Mouse (Mus musculus) neural tube, embryonic 12.5 days (tissue): ENCODE data around the gene Osbpl10. TPM values are rescaled to one million over a fixed set of nuclear protein-coding genes. Genes with fewer than 3 reads are reported as not detected.

Experiments
- ATAC-seq: fragments of 200-750 bp; cut with Nextera tagmentation; 2 replicates; pipeline ENCODE4 v1.8.0; 2017; ENCODE audit warnings: low read depth, mild to moderate bottlenecking, moderate TSS enrichment, moderate library complexity; ENCODE audit not compliant: low FRiP score
- H3K27ac ChIP-seq: fragments of 300-500 bp; sonication (generic); 2 replicates; pipeline ENCODE4 v1.5.1; 2016
- H3K27me3 ChIP-seq: fragments of 300-500 bp; sonication (generic); replicated peaks from 2 replicates; pipeline ENCODE4 v1.6.1; 2016; ENCODE audit warnings: mild to moderate bottlenecking
- H3K36me3 ChIP-seq: fragments of 300-500 bp; sonication (generic); 2 replicates; pipeline ENCODE4 v1.6.1; 2016; ENCODE audit warnings: mild to moderate bottlenecking
- H3K4me1 ChIP-seq: fragments of 300-500 bp; sonication (generic); 2 replicates; pipeline ENCODE4 v1.6.1; 2016
- H3K4me2 ChIP-seq: fragments of 300-500 bp; sonication (generic); replicated peaks from 2 replicates; pipeline ENCODE4 v1.6.1; 2016; ENCODE audit warnings: mild to moderate bottlenecking
- H3K4me3 ChIP-seq: fragments of 300-500 bp; sonication (generic); 2 replicates; pipeline ENCODE4 v1.5.1; 2016
- H3K9ac ChIP-seq: fragments of 300-500 bp; sonication (generic); 2 replicates; pipeline ENCODE4 v1.6.1; 2016; ENCODE audit warnings: mild to moderate bottlenecking
- H3K9me3 ChIP-seq: fragments of 300-500 bp; sonication (generic); 2 replicates; pipeline ENCODE4 v1.6.1; 2016; ENCODE audit warnings: mild to moderate bottlenecking
- WGBS: fragments of 180-500 bp; shearing (Covaris S2); methylation state at CpG from one replicate; pipeline ENCODE4 v1.1.7; 2016; 5-methylcytosine and 5-hydroxymethylcytosine counted together
- polyA plus RNA-seq: library from polyadenylated mRNA; unstranded; fragments of >200 nt; fragmentation: Nextera tagmentation; extraction: Ambion mirVana; gene quantifications from 2 replicates; pipeline ENCODE4 v1.2.1, GENCODE M21; 2016

The Osbpl10 gene
- polyA plus RNA-seq, 1 experiment from 2014 or later, result 3.5 TPM

DNA sequence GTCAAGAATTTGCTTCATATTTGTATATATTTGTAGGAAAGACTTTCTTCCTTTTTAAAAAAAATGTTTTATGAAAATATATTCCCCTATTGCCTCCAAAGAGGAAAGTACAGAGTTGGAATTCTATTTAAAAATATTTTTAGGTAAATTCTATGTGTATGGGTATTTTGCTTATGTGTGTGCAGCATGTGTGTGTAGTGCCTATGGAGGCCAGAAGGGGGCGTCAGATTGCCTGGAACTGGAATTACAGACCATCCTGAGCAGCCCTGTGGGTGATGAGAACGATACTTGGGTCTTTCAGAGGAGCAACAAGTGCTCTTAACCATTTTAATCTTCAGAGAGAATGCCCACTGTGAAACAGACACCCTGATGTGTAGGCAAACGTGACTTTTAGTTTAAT, 132.3 kb downstream of the Osbpl10 start:
- no peak overlapping the region for H3K27ac ChIP-seq
- WGBS, result 63% methylated on average over 3 of the region's 3 CpGs

DNA sequence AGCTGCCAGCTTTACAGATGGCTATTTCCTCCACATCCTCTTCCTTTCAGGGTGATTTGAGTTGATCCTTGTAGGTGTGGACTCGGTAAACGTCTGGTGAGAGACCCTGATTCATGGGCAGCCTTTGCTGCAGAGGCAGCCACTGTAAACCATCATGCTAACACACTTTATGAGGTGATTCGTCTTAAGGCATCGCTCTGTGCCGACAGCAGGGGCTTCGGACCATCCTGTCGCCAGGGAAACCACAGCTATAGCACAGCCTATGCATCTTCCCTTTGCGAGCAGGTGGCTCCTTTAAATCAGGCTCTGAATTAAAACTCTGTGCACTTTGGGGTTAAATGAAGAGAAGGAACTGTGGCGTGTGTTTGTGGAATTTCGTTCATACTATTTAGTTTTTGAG, 138.9 kb downstream of the Osbpl10 start:
- 33% methylated on average over 10 of the region's 10 CpGs for WGBS
- peak; percentile 61; the same call in 1 of the 2 replicates for ATAC-seq
- Histone ChIP-seq H3K27me3 (no peaks in the 10 kb centered on the region), H3K36me3 (no peaks in the 10 kb centered on the region), H3K4me1 (peaks cover 16% of the 10 kb centered on the region), H3K9me3 (no peaks in the 10 kb centered on the region), H3K4me3 (no peak overlapping the region), H3K27ac (no peak overlapping the region), H3K4me2 (no peak overlapping the region), H3K9ac (no peak overlapping the region)

More for the DNA sequence above, 132.3 kb downstream of the Osbpl10 start:
- Histone ChIP-seq H3K9me3 (no peaks in the 10 kb centered on the region), H3K4me2 (no peak overlapping the region), H3K9ac (no peak overlapping the region), H3K4me1 (peaks cover 8% of the 10 kb centered on the region; the same call in 1 of the 2 replicates), H3K36me3 (no peaks in the 10 kb centered on the region), H3K4me3 (no peak overlapping the region), H3K27me3 (no peaks in the 10 kb centered on the region)
- no peak for ATAC-seq

DNA sequence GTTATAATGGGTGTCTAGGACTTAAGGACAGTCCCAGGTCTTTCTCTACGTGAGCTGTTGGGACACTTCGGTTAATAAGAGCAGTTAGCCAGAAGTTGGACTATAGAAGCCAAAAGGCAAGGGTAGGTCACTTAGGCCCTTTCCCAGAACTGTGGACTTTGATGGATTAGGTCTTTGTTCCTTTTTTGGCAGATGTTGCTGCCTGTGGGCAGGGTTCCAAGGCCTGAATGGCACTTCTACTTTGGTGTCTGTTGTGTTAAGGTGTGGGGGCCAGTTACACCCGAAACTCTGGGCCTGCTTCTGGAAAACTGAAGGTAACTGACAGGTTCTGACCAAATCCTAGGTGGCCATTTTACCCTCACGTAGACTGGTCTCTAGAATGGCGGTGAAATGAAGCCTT, 141.9 kb downstream of the Osbpl10 start:
- Histone ChIP-seq H3K4me2 (no peak overlapping the region), H3K4me1 (peaks cover 16% of the 10 kb centered on the region), H3K9me3 (no peaks in the 10 kb centered on the region), H3K27ac (no peak overlapping the region), H3K27me3 (no peaks in the 10 kb centered on the region), H3K4me3 (no peak overlapping the region), H3K9ac (no peak overlapping the region), H3K36me3 (no peaks in the 10 kb centered on the region)
- WGBS, result 73% methylated on average over 5 of the region's 5 CpGs
- 0 out of 2 replicates have a peak, but pooled peaks have one; percentile 38 for ATAC-seq

DNA sequence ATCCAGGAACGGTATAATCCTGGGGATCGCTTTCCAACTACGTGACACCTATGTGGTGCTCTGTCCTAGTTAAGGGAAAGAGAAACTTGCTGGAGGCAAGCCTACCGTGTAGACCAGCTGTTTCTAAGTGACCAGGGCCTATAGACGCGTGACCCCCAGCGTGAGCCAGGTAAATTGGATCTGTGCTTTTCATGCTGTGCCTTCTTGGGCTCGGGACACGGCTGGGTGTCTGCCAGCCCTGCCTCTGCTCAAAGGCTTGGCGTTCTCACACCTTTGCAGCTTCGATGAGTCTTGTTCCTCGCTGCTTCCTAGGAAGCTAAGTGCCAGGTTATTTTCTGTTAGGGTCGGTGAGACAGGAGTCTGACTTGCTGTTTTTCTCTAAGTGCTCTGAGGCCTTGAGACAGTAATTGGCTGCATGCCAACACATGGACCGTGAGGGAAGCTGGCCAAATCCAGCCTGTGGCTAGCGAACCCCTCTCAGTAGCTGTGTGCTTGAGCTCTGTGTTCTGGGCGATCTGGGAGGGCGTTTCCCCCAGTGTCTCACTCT, 142.4 kb downstream of the Osbpl10 start:
- Histone ChIP-seq H3K27ac (no peak overlapping the region), H3K36me3 (no peaks in the 10 kb centered on the region), H3K4me3 (no peak overlapping the region), H3K27me3 (no peaks in the 10 kb centered on the region), H3K4me1 (peaks cover 16% of the 10 kb centered on the region), H3K9ac (0 out of 2 replicates have a peak overlapping the region, but pooled peaks have one; percentile 0), H3K4me2 (no peak overlapping the region), H3K9me3 (no peaks in the 10 kb centered on the region)
- WGBS, result 74% methylated on average over 17 of the region's 17 CpGs
- peak; percentile 65 for ATAC-seq

DNA sequence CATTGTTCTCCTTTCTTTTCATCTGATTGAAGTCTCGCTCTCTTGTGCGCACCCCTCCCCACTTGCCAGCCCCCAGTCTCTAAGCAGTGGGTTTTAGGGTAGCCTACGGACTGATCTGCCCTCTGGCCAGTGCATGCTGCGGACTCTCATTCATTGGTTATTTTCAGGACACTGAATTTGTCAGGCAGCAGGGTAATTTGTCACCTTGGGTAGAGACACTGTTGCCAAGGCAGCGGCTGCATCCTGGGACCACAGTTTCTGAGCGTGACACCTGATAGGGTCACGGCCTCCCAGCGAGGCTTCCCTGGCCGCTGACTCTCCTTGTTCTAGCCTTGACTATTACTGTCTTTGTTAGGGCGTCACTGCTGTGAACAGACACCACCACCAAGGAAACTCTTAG, 149.0 kb downstream of the Osbpl10 start:
- Histone ChIP-seq H3K4me1 (peaks cover 19% of the 10 kb centered on the region), H3K9me3 (no peaks in the 10 kb centered on the region), H3K4me3 (no peak overlapping the region), H3K27me3 (no peaks in the 10 kb centered on the region), H3K27ac (no peak overlapping the region), H3K36me3 (no peaks in the 10 kb centered on the region), H3K4me2 (0 out of 2 replicates have a peak overlapping the region, but pooled peaks have one; percentile 17), H3K9ac (no peak overlapping the region)
- peak; percentile 51 for ATAC-seq
- 24% methylated on average over 10 of the region's 10 CpGs for WGBS

DNA sequence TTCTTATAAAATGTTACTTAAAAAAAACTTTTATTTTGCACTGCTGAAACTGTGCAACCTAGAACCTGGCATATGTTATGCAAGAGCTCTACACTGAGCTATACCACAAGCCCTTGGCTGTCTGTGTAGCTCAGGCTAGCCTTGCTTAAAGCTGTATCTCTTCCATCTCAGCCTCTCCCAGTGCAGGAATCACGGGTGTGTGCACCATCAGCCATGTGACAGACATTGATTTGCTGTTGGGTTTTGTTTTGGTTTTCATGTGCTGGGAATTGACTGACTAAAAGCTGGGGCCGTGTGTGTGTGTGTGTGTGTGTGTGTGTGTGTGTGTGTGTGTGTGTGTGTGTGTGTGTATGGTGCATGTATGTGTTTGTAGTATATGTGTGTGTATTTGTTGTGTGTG, 155.6 kb downstream of the Osbpl10 start:
- Histone ChIP-seq H3K9me3 (no peaks in the 10 kb centered on the region), H3K27ac (no peak overlapping the region), H3K4me2 (no peak overlapping the region), H3K27me3 (no peaks in the 10 kb centered on the region), H3K36me3 (no peaks in the 10 kb centered on the region), H3K4me3 (no peak overlapping the region), H3K4me1 (no peaks in the 10 kb centered on the region), H3K9ac (no peak overlapping the region)
- no peak for ATAC-seq
- WGBS, result 70% methylated on average over 2 of the region's 2 CpGs

DNA sequence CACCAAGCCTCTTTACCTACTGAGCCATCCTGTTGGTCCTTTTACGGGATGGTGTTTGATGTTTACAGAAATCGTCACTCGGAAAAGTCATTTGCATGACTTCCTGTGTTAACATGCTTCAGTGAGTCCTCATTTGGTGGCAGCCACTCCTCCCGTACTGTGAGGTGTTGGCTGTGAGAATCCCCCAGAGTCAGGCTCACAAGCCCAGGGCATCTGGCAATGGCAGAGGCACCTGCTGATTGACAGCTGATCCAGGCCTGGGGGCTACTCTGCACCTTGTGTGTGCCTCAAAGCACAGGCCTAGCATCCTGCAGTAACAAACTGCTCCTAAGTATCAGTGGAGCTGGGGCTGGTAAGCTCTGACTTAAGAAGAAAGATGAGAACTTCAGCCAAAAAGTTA, 156.4 kb downstream of the Osbpl10 start:
- Histone ChIP-seq H3K4me3 (no peak overlapping the region), H3K27me3 (no peaks in the 10 kb centered on the region), H3K9ac (no peak overlapping the region), H3K36me3 (no peaks in the 10 kb centered on the region), H3K9me3 (no peaks in the 10 kb centered on the region), H3K27ac (no peak overlapping the region), H3K4me1 (no peaks in the 10 kb centered on the region), H3K4me2 (no peak overlapping the region)
- 63% methylated on average over 4 of the region's 4 CpGs for WGBS
- ATAC-seq, result no peak

DNA sequence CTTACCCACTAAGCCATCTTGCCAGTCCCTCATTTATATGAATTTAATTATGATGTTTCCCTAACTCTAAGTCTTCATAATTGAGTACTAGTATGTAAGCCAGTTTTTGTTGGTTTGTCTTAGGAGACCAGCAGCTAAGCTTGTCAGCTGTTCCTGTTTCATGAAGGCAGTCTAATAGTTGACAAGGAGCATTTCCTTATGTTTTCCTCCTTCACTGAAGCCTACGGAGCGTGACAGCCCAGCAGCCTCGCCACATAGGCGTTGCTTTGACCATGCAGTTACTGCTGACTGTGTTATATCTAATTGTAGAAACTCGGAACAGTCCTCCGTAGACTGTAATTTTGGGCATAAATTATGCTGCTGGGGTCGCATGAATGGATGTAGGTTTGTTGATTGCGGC, 157.0 kb downstream of the Osbpl10 start:
- WGBS, result 84% methylated on average over 8 of the region's 8 CpGs
- Histone ChIP-seq H3K9me3 (no peaks in the 10 kb centered on the region), H3K36me3 (no peaks in the 10 kb centered on the region), H3K4me2 (no peak overlapping the region), H3K4me3 (no peak overlapping the region), H3K27ac (no peak overlapping the region), H3K9ac (no peak overlapping the region), H3K4me1 (no peaks in the 10 kb centered on the region), H3K27me3 (no peaks in the 10 kb centered on the region)
- no peak for ATAC-seq

DNA sequence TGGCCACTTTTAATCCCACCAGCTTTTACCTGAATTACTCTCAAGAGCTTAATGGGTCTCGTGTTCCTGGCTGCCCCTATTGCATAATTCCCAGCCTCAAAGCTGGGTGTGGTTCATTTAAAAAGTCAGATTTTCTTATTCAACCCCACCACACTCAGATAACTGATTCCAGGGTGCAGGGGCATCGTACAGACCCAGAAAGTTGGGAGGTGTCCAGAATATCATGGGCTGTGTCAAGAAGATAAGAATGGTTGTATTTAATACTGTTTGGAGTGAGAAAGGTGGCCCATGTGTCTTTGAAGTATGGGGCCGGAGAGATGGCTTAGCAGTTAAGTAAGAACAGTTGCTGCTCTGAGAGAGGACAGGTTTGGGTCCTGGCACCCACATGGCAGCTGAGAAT, 159.5 kb downstream of the Osbpl10 start:
- ATAC-seq, result no peak
- Histone ChIP-seq H3K27me3 (no peaks in the 10 kb centered on the region), H3K4me3 (no peak overlapping the region), H3K9me3 (no peaks in the 10 kb centered on the region), H3K4me2 (no peak overlapping the region), H3K36me3 (no peaks in the 10 kb centered on the region), H3K4me1 (no peaks in the 10 kb centered on the region), H3K27ac (no peak overlapping the region), H3K9ac (no peak overlapping the region)
- 78% methylated on average over 3 of the region's 3 CpGs for WGBS

DNA sequence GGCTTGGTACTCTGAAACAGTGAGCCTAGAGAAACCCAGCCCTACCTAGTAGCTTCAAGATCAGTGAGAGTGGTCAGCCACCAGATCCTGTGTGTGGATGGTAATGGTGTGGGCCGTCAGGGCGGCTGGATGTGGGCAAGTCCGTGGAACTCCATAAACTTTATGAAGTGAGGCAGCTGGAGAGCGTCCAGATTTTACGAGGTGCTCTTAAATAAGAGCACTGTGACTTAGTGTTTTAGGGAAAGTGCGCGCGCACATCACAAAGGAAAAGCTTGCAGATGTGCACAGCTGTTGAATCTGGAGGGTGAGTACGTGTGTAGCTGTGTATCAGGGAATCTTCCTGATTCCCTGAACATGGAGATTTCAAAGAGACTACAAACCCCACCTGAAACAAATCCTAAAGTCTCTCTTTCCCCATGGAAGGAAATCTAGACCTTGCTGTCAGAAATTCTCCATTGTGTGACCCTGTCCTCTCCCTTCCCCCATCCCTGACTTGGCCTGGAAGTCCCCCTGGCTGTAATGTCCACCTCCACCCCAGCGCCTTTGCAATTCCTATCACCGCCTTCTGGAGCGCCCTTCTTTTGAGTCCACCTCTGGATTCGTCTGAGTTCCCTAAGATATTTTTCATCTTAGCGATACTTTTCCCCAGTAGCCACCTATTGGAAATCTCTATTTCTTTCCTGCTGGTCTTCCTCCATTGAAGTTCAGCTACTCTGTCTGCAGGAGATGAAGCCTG, 161.4 kb downstream of the Osbpl10 start:
- ATAC-seq, result no peak
- no peak overlapping the region for H3K9ac ChIP-seq
- H3K4me1 ChIP-seq, result no peaks in the 10 kb centered on the region
- H3K4me2 ChIP-seq, result no peak overlapping the region
- WGBS, result 67% methylated on average over 14 of the region's 14 CpGs
- no peaks in the 10 kb centered on the region for H3K36me3 ChIP-seq
- H3K4me3 ChIP-seq, result no peak overlapping the region
- no peak overlapping the region for H3K27ac ChIP-seq
- H3K9me3 ChIP-seq, result no peaks in the 10 kb centered on the region
- no peaks in the 10 kb centered on the region for H3K27me3 ChIP-seq

DNA sequence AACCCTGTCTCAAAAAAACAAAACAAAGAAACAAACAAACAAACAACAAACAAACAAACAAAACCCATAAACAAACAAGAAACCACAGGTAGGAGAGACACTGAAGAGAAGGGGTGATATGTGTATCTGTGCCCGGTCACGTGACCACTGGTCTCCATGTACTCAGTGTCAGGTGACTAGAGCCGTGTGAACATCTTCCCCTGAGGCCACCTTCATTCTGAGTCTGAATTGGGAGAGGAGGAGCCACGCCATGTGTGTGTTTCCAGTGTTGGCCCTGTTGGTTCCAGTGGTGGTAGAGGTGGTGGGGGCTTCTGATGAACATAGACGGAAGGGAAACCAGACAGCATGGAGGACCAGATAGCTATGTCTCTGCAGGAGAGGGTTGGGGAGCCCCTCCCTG, 168.8 kb downstream of the Osbpl10 start:
- 91% methylated on average over 5 of the region's 5 CpGs for WGBS

DNA sequence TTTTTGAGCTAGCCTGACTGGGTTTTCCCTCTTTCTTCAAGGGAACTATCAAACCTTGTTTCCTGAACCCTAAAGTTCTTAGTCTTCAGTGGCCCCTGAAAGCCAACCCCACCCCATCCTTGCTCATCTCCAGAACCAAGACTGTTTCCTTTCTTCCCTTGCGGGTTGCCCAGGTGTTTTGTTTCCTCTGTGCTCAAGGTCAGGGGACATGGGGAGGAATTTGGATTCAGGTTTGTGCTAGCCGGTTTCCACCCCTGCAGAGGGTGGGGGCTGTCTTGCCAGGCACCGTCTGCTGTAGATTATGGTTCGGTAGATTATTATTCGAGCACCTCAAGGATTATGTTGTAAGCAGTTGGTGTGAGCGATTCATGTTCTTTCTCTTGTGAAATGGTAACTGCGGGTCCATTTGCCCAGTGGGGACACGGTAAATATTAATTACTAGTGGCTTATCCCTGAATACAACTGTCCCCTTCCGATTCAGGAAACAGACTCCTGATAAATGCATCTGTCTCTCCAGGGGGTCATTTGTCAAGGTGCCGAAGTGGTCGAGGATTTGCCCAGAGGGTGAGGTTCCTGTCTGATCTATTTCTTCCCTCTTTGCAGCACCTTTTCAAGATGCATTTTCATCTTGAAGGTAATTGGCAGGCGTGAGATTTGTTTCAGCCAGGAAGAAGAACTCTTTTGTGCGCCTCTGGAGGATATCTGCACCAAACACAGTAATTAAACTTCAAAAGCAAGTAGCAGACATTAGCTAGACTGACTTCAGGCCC, 169.4 kb downstream of the Osbpl10 start:
- H3K4me2 ChIP-seq, result no peak overlapping the region
- no peaks in the 10 kb centered on the region for H3K4me1 ChIP-seq
- no peak for ATAC-seq
- no peaks in the 10 kb centered on the region for H3K36me3 ChIP-seq
- no peak overlapping the region for H3K9ac ChIP-seq
- no peaks in the 10 kb centered on the region for H3K27me3 ChIP-seq
- no peak overlapping the region for H3K27ac ChIP-seq
- WGBS, result 61% methylated on average over 13 of the region's 13 CpGs
- no peak overlapping the region for H3K4me3 ChIP-seq
- H3K9me3 ChIP-seq, result peaks cover 4% of the 10 kb centered on the region; the same call in 1 of the 2 replicates

More for the DNA sequence above, 168.8 kb downstream of the Osbpl10 start:
- no peak for ATAC-seq
- no peak overlapping the region for H3K9ac ChIP-seq
- no peaks in the 10 kb centered on the region; the same call in 1 of the 2 replicates for H3K9me3 ChIP-seq
- no peak overlapping the region for H3K4me2 ChIP-seq
- no peaks in the 10 kb centered on the region for H3K4me1 ChIP-seq
- no peak overlapping the region for H3K4me3 ChIP-seq
- H3K27me3 ChIP-seq, result no peaks in the 10 kb centered on the region
- H3K27ac ChIP-seq, result no peak overlapping the region
- H3K36me3 ChIP-seq, result no peaks in the 10 kb centered on the region
